Mouse (Mus musculus) spleen, adult 2 months (tissue): Measurements from ENCODE around the gene Hist1h2ap.
"Not testable (repeated sequence)": the region's sequence is repeated elsewhere in the genome, so short reads cannot be mapped to it uniquely, and the experiment has no call there.

Experiments used
- CTCF ChIP-seq: fragments of 200-500 bp; IDR thresholded peaks from 2 replicates; pipeline ENCODE4 v1.5.1; 2011; ENCODE audit warnings: mild to moderate bottlenecking, inconsistent platforms; ENCODE audit not compliant: insufficient read depth, insufficient read length, insufficient replicate concordance; ENCODE audit errors: extremely low read depth
- POLR2A ChIP-seq: fragments of 200-500 bp; IDR thresholded peaks from 2 replicates; pipeline ENCODE4 v1.6.1; 2011; ENCODE audit warnings: low read depth, low read length, inconsistent platforms

DNA sequence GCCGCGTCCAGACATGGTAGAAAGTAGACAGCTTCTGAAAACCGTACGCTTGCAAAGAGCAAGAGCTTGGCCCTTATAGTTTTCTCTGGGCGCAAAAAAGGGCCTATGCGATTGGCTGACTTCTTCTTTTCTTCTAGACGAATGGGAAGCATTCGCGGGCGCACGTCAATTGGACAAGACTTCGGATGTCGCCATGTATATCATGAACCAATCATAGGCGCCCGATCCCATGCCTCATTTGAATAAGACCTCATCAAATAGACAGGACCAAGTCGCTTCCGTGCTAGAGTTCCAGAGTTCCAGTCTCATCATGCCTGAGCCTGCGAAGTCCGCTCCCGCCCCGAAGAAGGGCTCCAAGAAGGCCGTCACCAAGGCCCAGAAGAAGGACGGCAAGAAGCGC is at the start of gene Hist1h2ap, which contains the start of gene Hist1h2br:
- TF ChIP-seq CTCF, POLR2A: not testable (repeated sequence)
